Mouse (Mus musculus) hindbrain, embryonic 12.5 days (tissue): Measurements from ENCODE around the gene Hmx2. TPM values are rescaled to one million over a fixed set of nuclear protein-coding genes. Genes with fewer than 3 reads are reported as not detected.
A peak's percentile ranks its signal among the peaks of the same experiment; 100 is the strongest.

ENCODE experiments used
- ATAC-seq: fragments of 200-750 bp; cut with Nextera tagmentation; 2 replicates; pipeline ENCODE4 v1.8.0; 2017; ENCODE audit warnings: moderate TSS enrichment; ENCODE audit not compliant: low FRiP score
- H3K27ac ChIP-seq: fragments of 300-500 bp; sonication (generic); 2 replicates; pipeline ENCODE4 v1.5.1; 2016; ENCODE audit warnings: mild to moderate bottlenecking
- H3K27me3 ChIP-seq: fragments of 300-500 bp; sonication (generic); 2 replicates; pipeline ENCODE4 v1.6.1; 2016; ENCODE audit warnings: mild to moderate bottlenecking
- H3K36me3 ChIP-seq: fragments of 300-500 bp; sonication (generic); 2 replicates; pipeline ENCODE4 v1.6.1; 2016; ENCODE audit warnings: mild to moderate bottlenecking
- H3K4me1 ChIP-seq: fragments of 300-500 bp; sonication (generic); 2 replicates; pipeline ENCODE4 v1.6.1; 2016
- H3K4me2 ChIP-seq: fragments of 300-500 bp; sonication (generic); replicated peaks from 2 replicates; pipeline ENCODE4 v1.6.1; 2016; ENCODE audit warnings: mild to moderate bottlenecking
- H3K4me3 ChIP-seq: fragments of 300-500 bp; sonication (generic); 2 replicates; pipeline ENCODE4 v1.5.1; 2016; ENCODE audit warnings: mild to moderate bottlenecking
- H3K9ac ChIP-seq: fragments of 300-500 bp; sonication (generic); 2 replicates; pipeline ENCODE4 v1.6.1; 2016; ENCODE audit warnings: mild to moderate bottlenecking, moderate library complexity
- H3K9me3 ChIP-seq: fragments of 300-500 bp; sonication (generic); replicated peaks from 2 replicates; pipeline ENCODE4 v1.6.1; 2016; ENCODE audit warnings: mild to moderate bottlenecking
- WGBS: fragments of 180-500 bp; shearing (Covaris S2); methylation state at CpG from one replicate; pipeline ENCODE4 v1.1.7; 2016; 5-methylcytosine and 5-hydroxymethylcytosine counted together
- polyA plus RNA-seq: library from polyadenylated mRNA; unstranded; fragments of >200 nt; fragmentation: Nextera tagmentation; extraction: Ambion mirVana; gene quantifications from 2 replicates; pipeline ENCODE4 v1.2.1, GENCODE M21; 2016

Hmx2 gene
- polyA plus RNA-seq, 1 experiment from 2014 or later: 3.5 TPM

DNA sequence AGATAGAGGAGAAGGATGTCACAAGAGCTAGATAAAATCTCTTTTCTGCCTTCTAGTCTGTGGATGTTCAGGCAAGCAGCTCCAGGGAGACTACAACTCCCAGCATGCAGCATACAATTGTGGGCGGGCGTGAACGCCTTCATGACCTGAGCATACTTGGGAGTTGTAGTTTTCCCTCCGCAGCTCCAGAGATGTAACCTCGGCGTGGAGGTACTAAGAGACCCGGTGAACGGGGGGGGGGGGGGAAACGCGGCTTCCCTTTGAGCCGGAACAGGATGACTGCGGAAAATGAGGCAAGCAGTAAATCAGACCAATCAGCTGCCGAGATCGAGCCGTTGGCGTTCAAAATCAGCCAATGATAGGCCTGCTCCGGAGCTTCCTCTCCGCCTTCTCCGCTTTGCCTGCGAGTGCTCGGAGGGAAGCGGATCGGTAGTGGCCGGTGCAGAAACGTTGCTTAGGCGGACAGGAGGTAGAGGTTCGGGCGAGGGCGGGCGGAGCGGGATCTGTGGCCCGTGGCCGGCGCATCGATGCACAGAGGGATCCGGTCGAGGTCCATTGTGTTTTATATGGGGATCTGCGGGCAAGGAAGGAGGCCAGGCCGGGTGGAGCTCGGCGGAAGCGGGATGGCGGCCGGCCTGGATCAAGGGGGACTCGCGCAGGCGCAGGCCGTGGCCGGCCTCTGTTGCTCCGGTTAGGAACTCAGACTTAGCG, 11.6 kb downstream of the Hmx2 start, which contains the start of gene Bub3:
Bub3 (plus strand) TSS at position 237 of the 711 bp plus-strand sequence.
- ATAC-seq: peak; percentile 91
- Histone ChIP-seq H3K4me1 (peaks cover 34% of the 10 kb centered on the region), H3K9me3 (no peaks in the 10 kb centered on the region), H3K4me3 (peak within 1 kb of the TSS; percentile 78), H3K27ac (peak within 1 kb of the TSS; percentile 91), H3K4me2 (peak within 1 kb of the TSS; percentile 72), H3K36me3 (peaks cover 25% of the 10 kb centered on the region; the same call in 1 of the 2 replicates), H3K27me3 (peaks cover 41% of the 10 kb centered on the region), H3K9ac (peak within 1 kb of the TSS; percentile 86)
- under 1% methylated on average over 44 of the region's 51 CpGs for whole genome bisulfite sequencing

DNA sequence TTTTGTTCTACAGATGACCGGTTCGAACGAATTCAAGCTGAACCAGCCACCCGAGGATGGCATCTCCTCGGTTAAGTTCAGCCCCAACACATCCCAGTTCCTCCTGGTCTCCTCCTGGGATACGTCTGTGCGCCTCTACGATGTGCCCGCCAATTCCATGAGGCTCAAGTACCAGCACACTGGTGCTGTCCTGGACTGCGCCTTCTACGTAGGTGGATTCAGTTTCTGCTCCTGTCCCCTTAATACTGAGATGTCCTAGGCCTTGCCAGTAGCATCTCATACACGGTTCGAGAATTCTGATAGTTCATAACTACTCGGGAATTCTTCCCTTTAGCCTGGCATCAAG, 12.1 kb downstream of the Hmx2 start:
- ATAC-seq: peak; percentile 66
- Histone ChIP-seq H3K9ac (peak overlapping the region; percentile 86), H3K4me2 (peak overlapping the region; percentile 72), H3K27me3 (peaks cover 35% of the 10 kb centered on the region), H3K4me3 (peak overlapping the region; percentile 78), H3K9me3 (no peaks in the 10 kb centered on the region), H3K36me3 (peaks cover 25% of the 10 kb centered on the region; the same call in 1 of the 2 replicates), H3K4me1 (peaks cover 29% of the 10 kb centered on the region), H3K27ac (peak overlapping the region; percentile 91)
- 1% methylated on average over 14 of the region's 14 CpGs for WGBS

- H3K4me3 ChIP-seq: no peak overlapping the region
- H3K9ac ChIP-seq: no peak overlapping the region
- H3K4me1 ChIP-seq: no peaks in the 10 kb centered on the region
Measured at GRCm38 (mm10) chr7:131575246-131575645, 26.7 kb downstream of the Hmx2 start.

DNA sequence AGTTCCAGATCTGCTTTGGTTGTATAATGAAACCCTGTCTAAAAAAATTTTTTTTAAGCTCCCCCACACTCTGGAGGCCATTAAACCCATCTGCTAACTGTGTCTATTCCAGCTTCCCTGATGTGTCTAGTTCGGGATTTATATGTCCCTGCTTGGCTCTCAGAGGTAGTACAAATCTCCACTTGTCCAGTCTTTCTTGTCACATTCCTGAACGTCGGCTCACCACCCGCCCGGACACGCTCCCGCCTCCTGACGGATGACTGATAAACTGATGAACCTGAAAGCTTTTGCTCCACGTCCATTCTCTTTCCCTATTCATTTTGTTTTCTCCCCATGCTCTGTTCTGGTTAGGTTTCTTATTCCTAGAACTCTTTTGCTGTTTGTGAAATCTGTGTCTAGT, 33.6 kb downstream of the Hmx2 start:
- WGBS: 59% methylated on average over 9 of the region's 9 CpGs
- Histone ChIP-seq H3K9me3 (no peaks in the 10 kb centered on the region), H3K27me3 (peaks cover under 1% of the 10 kb centered on the region; the same call in 1 of the 2 replicates), H3K36me3 (no peaks in the 10 kb centered on the region), H3K9ac (no peak overlapping the region), H3K4me3 (no peak overlapping the region), H3K27ac (no peak overlapping the region), H3K4me2 (no peak overlapping the region), H3K4me1 (no peaks in the 10 kb centered on the region)
- ATAC-seq: no peak

More at GRCm38 (mm10) chr7:131575246-131575645, 26.7 kb downstream of the Hmx2 start:
- Histone ChIP-seq H3K36me3 (peaks cover 33% of the 10 kb centered on the region), H3K27me3 (no peaks in the 10 kb centered on the region), H3K27ac (no peak overlapping the region), H3K9me3 (no peaks in the 10 kb centered on the region), H3K4me2 (no peak overlapping the region)
- no peak for ATAC-seq
- 82% methylated on average over 6 of the region's 6 CpGs for WGBS

DNA sequence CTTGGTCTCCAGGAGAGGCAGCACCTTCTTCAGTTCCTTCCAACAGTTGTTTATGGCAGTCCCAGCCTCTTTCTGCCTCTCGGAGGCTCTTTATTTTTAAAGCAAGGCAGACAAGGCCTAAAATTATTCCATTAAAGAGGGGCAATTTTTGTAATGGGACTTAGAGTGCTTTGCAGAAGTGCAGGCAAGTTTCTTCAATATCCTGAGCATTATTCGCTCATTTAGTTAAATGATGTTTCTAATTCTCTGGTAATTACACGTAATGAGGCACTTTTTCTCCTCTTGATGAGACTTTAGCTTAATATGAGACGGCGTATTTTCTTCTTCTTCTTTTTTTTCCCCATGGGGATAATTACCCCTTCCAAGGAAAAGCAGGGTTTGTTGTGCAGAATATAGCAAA, 37.0 kb downstream of the Hmx2 start:
- Histone ChIP-seq H3K36me3 (no peaks in the 10 kb centered on the region), H3K4me2 (no peak overlapping the region), H3K9me3 (no peaks in the 10 kb centered on the region), H3K9ac (no peak overlapping the region), H3K4me1 (no peaks in the 10 kb centered on the region), H3K4me3 (no peak overlapping the region), H3K27me3 (peaks cover 7% of the 10 kb centered on the region; the same call in 1 of the 2 replicates), H3K27ac (no peak overlapping the region)
- 86% methylated on average over 5 of the region's 5 CpGs for WGBS
- ATAC-seq: no peak

DNA sequence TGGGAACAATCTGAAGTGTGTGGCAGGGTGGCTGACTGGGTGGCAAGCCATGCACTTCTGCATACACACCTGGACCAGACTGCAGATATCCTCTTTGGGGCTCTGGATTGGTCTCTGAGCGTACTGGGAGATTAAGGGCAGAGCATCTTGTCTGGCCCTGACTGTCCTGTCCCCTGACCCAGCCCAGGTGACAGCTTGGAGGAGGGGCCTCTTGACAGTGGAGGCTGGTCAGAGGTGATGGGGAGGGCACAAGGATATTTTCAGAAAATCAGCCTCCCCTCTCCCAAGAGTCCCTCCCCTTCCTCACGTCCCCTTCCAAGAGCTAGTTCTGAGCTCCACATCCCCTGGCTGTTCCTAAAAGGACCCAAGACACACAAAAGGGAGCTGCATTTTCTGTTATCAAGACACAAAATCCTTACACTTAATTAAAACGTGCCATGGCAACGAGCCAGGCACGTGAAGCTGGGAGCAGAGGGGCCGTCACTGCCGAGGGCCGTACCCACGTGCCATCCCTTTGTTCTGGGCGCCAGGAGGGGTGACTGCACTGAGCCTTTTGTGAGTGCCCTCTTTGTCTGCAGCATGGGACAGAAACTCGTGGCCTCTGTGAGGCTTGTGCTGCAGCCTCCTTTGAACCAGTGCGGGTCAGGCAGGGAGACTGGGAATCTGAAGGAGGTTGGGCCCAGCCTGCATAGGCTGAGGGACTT, 49.4 kb downstream of the Hmx2 start:
- H3K4me3 ChIP-seq: no peak overlapping the region
- peaks cover 75% of the 10 kb centered on the region for H3K27me3 ChIP-seq

GRCm38 (mm10) chr7:131598483-131598824, 49.9 kb downstream of the Hmx2 start:
- ATAC-seq: peak; percentile 57
- Histone ChIP-seq H3K36me3 (no peaks in the 10 kb centered on the region), H3K27me3 (peaks cover 74% of the 10 kb centered on the region), H3K9ac (no peak overlapping the region), H3K27ac (peak overlapping the region; percentile 64), H3K4me2 (peak overlapping the region; percentile 23), H3K4me1 (peaks cover 21% of the 10 kb centered on the region), H3K9me3 (no peaks in the 10 kb centered on the region), H3K4me3 (no peak overlapping the region)
- WGBS: 4% methylated on average over 5 of the region's 5 CpGs

More for the DNA sequence above, 49.4 kb downstream of the Hmx2 start:
- ATAC-seq: peak; percentile 87
- Histone ChIP-seq H3K4me2 (peak overlapping the region; percentile 23), H3K9ac (no peak overlapping the region), H3K36me3 (no peaks in the 10 kb centered on the region), H3K27ac (peak overlapping the region; percentile 64), H3K4me1 (peaks cover 17% of the 10 kb centered on the region), H3K9me3 (no peaks in the 10 kb centered on the region)
- WGBS: 10% methylated on average over 12 of the region's 12 CpGs

DNA sequence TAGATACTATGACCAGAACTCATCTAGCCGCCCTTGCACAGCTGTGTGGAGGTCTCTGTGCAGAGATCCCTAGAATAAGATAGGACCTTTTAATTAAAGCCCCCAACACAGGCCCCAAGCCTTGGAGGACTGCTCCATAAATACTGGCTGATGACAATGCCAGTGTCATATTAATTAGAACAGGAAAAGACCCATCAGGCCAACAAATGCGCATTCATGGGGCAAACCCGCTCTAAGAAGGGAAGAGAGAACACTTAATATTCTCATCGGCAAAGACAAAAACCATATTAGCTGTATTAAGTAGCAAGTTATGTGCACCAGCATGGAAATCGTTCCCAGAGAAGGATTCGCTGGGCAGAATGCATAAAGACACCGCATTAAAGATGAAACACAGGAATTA, 53.5 kb downstream of the Hmx2 start:
- Histone ChIP-seq H3K9ac (no peak overlapping the region), H3K4me3 (no peak overlapping the region), H3K4me1 (peaks cover 21% of the 10 kb centered on the region), H3K27ac (0 out of 2 replicates have a peak overlapping the region, but pooled peaks have one; percentile 35), H3K9me3 (no peaks in the 10 kb centered on the region), H3K36me3 (no peaks in the 10 kb centered on the region), H3K4me2 (no peak overlapping the region), H3K27me3 (peaks cover 58% of the 10 kb centered on the region)
- 73% methylated on average over 7 of the region's 7 CpGs for WGBS
- no peak for ATAC-seq

DNA sequence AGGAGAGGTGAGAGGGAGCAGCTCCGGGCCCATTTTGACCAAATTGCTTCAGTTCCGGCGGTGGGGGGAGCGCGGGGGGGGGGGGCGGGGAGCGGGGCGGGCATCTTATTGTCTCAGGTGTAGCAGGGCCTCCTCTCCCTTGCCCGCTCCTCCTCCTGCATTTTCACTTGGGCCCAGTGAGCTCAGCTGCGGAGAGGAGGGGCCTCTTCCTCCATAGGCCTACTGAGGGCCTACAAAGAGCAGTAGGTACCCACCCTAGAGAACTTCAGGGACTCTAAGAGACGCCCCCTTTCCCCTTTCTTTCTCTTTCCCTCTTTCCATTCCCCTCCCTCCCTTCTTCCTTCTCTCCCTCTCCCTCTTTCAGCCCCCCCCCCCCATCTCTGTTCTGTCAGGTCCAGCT, 54.6 kb downstream of the Hmx2 start:
- no peak for ATAC-seq
- Histone ChIP-seq H3K36me3 (no peaks in the 10 kb centered on the region), H3K9ac (no peak overlapping the region), H3K4me1 (peaks cover 16% of the 10 kb centered on the region), H3K4me3 (no peak overlapping the region), H3K27ac (0 out of 2 replicates have a peak overlapping the region, but pooled peaks have one; percentile 35), H3K4me2 (no peak overlapping the region), H3K27me3 (peaks cover 52% of the 10 kb centered on the region), H3K9me3 (no peaks in the 10 kb centered on the region)
- 13% methylated on average over 2 of the region's 11 CpGs for WGBS

DNA sequence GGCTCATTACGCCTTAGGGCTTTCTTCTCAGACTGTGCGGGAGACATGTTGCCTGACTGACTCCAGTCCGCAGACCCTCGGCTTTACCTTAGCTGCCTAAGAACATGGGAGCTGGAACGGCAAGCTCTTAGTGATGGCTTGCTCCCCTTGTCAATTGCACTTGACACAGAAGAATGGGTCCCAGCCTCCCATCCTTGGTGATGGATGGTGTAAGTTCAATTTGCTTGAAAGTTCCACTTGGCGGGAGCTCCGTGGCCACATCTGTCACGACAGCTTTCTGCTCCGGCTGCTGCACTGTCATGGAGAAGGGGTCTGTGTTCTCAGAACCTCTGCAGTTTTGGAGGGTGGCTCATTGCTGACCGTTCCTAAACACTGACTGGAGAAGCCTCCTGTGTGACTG, 56.4 kb downstream of the Hmx2 start:
- Histone ChIP-seq H3K27me3 (peaks cover 39% of the 10 kb centered on the region), H3K9ac (no peak overlapping the region)
- ATAC-seq: no peak

GRCm38 (mm10) chr7:131605481-131605880, 56.9 kb downstream of the Hmx2 start:
- no peak overlapping the region for H3K9ac ChIP-seq
- no peaks in the 10 kb centered on the region for H3K9me3 ChIP-seq
- 75% methylated on average over 4 of the region's 4 CpGs for WGBS
- H3K4me2 ChIP-seq: no peak overlapping the region
- H3K27me3 ChIP-seq: peaks cover 34% of the 10 kb centered on the region
- no peak overlapping the region for H3K4me3 ChIP-seq
- H3K36me3 ChIP-seq: no peaks in the 10 kb centered on the region
- H3K27ac ChIP-seq: no peak overlapping the region
- no peak for ATAC-seq
- H3K4me1 ChIP-seq: peaks cover 11% of the 10 kb centered on the region; the same call in 1 of the 2 replicates

More for the DNA sequence above, 56.4 kb downstream of the Hmx2 start:
- Histone ChIP-seq H3K4me1 (peaks cover 11% of the 10 kb centered on the region; the same call in 1 of the 2 replicates), H3K4me3 (no peak overlapping the region), H3K27ac (no peak overlapping the region), H3K36me3 (no peaks in the 10 kb centered on the region), H3K4me2 (no peak overlapping the region), H3K9me3 (no peaks in the 10 kb centered on the region)
- WGBS: 92% methylated on average over 10 of the region's 10 CpGs
